Mouse (Mus musculus) G1E (cell line): ENCODE data around the gene Kri1. TPM values are rescaled to one million over a fixed set of nuclear protein-coding genes. Genes with fewer than 3 reads are reported as not detected.

ENCODE experiments used
- ATAC-seq: 2 replicates; pipeline ENCODE4 v1.8.0; 2016; ENCODE audit warnings: mild to moderate bottlenecking; ENCODE audit not compliant: insufficient number of reproducible peaks, poor library complexity, low FRiP score, severe bottlenecking; ENCODE audit errors: extremely low read depth
- DNase-seq: peaks from one replicate; pipeline ENCODE4 v3.0.0; 2012; ENCODE audit warnings: low spot score
- H3K27me3 ChIP-seq: 2 replicates; pipeline ENCODE4 v1.6.1; 2012; ENCODE audit warnings: mild to moderate bottlenecking, low read length, inconsistent platforms; ENCODE audit not compliant: insufficient read depth
- H3K36me3 ChIP-seq: replicated peaks from 2 replicates; pipeline ENCODE3; 2012; ENCODE audit warnings: mild to moderate bottlenecking, inconsistent platforms
- H3K4me1 ChIP-seq: 2 replicates; pipeline ENCODE4 v1.6.1; 2012; ENCODE audit warnings: low read depth, low read length, inconsistent platforms, mixed read lengths; ENCODE audit not compliant: insufficient read depth
- H3K4me3 ChIP-seq: 2 replicates; pipeline ENCODE4 v1.5.1; 2012; ENCODE audit warnings: low read depth, mild to moderate bottlenecking, inconsistent platforms, low read length, moderate library complexity, mixed read lengths
- H3K9me3 ChIP-seq: replicated peaks from 2 replicates; pipeline ENCODE4 v1.6.1; 2012; ENCODE audit warnings: inconsistent platforms
- CTCF ChIP-seq: IDR thresholded peaks from 2 replicates; pipeline ENCODE4 v1.5.1; 2012; ENCODE audit warnings: low read depth, low read length, inconsistent platforms, mixed read lengths
- GATA1 ChIP-seq: IDR thresholded peaks from 2 replicates; pipeline ENCODE4 v1.6.1; 2012; ENCODE audit warnings: borderline replicate concordance, low read length, inconsistent platforms, mixed read lengths
- GATA2 ChIP-seq: IDR thresholded peaks from 2 replicates; pipeline ENCODE4 v1.6.1; 2012; ENCODE audit warnings: low read depth, low read length, inconsistent platforms, borderline replicate concordance
- POLR2AphosphoS5 ChIP-seq: IDR thresholded peaks from 2 replicates; pipeline ENCODE4 v1.6.1; 2012; ENCODE audit warnings: low read depth, low read length, inconsistent platforms; ENCODE audit not compliant: insufficient replicate concordance
- TAL1 ChIP-seq: conservative IDR thresholded peaks from 2 replicates; pipeline ENCODE4 v1.6.1; 2012; ENCODE audit warnings: low read depth, low read length, inconsistent platforms, mixed read lengths
- polyA plus RNA-seq: library from polyadenylated mRNA; stranded (reverse); fragments of >175 nt; gene quantifications from 2 replicates; pipeline ENCODE4 v1.2.3, GENCODE M21; 2012
- total RNA-seq, 2 experiments: library from RNA; stranded (forward) in 1 of 2; stranded (reverse) in 1 of 2; fragments of 200-1000 nt in 1 of 2; fragments of >200 nt in 1 of 2; fragmentation: Nextera tagmentation in 1 of 2; gene quantifications; 2 replicates each; pipeline ENCODE4 v1.2.3; 2014 to 2017

Kri1 gene
- total and polyA plus RNA-seq, 3 experiments: 45.4 to 89.3 (median 56.6) TPM

DNA sequence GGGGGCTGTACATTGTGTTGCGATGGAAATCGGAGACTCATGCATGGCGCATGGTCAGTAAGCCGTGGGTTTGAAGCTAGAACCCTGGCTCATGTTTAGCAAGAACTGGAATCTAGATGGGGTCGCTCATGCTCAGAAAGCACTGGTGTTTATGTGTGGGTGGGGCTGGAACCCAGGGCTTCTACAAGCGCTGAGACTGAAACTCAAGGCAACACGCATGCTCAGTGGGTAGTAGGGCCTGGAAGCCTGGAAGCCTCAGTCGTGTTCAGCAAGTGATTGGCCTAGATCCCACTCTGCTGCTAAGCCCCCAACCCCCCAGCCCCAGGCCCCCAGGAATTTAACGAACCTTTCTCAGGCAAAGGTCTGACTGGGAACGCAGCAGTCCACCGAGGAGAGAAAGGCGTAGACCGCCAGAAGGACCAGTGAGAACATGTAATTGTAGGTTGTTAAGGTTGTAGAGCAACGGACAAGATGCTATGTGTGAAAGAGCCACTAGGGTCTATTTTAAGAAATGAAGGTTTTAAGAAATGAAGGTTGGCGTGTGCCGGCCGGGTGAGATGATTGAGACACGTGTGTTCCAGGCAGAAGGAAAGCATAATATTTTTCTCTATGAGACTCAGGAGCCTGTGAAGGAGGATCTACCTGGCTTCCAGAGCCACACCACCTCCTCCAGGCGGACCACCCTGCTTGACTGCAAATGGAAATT lies 34.6 kb upstream of the Kri1 start:
- Histone ChIP-seq H3K9me3 (no peaks in the 10 kb centered on the region; the same call in 1 of the 2 replicates), H3K4me3 (no peak overlapping the region), H3K4me1 (peaks cover 51% of the 10 kb centered on the region), H3K27me3 (no peaks in the 10 kb centered on the region), H3K36me3 (peaks cover 27% of the 10 kb centered on the region)
- TF ChIP-seq TAL1: no peak
- TF ChIP-seq POLR2AphosphoS5: no peak
- no peak for TF ChIP-seq CTCF
- TF ChIP-seq GATA2: no peak
- TF ChIP-seq GATA1: no peak
- DNase-seq (no peak), ATAC-seq (no peak)

DNA sequence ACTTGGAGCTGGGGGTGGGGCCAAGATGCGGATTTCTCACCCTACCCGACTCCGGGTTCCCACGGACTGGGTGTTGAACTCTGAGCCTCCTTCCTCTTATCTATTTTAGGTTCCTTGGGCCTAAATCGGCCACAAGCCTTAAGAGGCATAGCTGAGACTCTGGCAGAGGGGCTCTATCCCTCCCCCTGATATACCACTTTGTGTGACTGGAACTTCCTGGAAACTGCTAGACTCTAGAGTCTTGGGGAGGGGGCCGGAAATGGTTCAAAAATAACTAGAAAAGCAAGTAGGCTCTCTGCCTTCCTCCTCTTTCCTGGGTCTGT lies 33.7 kb upstream of the Kri1 start:
- ATAC-seq: peak; percentile 22; the same call in 1 of the 2 replicates
- H3K4me3 ChIP-seq: peak overlapping the region; percentile 82
- no peaks in the 10 kb centered on the region; the same call in 1 of the 2 replicates for H3K9me3 ChIP-seq
- peaks cover 45% of the 10 kb centered on the region for H3K4me1 ChIP-seq
- TF ChIP-seq POLR2AphosphoS5 (no peak), GATA2 (no peak), CTCF (no peak), GATA1 (no peak), TAL1 (no peak)
- peaks cover 25% of the 10 kb centered on the region for H3K36me3 ChIP-seq
- peak; percentile 47 for DNase-seq
- H3K27me3 ChIP-seq: no peaks in the 10 kb centered on the region

DNA sequence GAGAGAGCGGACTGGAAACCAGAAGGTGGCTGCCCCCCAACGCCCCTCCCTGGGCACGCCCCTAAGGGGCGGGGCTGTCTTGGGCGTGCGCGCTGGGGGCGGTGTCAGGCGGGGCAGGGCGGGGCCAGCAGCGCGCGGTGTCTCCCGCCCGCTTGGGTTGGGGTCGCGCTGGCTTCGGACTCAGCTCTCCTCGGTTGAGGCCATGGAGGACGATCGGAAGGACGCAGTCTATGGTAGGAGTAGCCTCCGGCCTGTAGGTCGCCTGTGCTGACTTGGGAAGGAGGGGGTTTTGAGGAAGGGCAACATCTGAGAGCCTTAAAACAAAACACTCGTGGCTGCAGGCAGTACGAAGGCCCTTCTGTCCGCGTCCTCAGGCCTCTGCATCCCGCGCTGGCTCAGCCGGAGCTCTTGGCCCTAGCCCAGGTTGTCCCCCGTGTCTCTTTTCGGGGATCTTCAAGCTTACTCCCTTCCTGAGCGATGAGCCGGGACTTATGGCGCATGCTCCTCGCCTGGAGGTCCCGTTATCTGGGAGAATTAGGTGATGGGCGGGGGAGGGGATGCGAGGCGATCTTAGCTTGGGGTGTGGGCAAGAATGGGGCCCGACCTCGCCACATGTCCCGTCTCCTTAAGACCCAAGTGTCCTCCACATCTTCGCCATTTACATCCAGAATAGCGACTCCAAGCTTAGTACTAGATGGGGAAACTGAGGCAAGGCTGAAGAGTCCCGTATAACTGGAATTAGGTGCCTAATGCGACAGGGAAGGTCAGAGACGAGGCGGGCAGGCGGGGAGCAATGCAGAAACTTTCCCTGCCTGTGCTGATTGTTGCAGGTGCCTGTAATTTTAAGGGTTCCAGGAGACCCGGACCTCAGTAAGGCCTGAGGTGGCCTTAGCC lies 33.1 kb upstream of the Kri1 start, which contains the start of gene Slc44a2:
Gene Slc44a2 (plus strand): TSS at position 80 of the 894 bp plus-strand sequence.
- TF ChIP-seq GATA2 (no peak), TAL1 (no peak), CTCF (no peak), POLR2AphosphoS5 (no peak), GATA1 (no peak)
- Histone ChIP-seq H3K9me3 (no peaks in the 10 kb centered on the region; the same call in 1 of the 2 replicates), H3K36me3 (peaks cover 22% of the 10 kb centered on the region), H3K4me1 (peaks cover 44% of the 10 kb centered on the region), H3K27me3 (no peaks in the 10 kb centered on the region), H3K4me3 (peak within 1 kb of the TSS; percentile 82)
- ATAC-seq: peak; percentile 69
- DNase-seq: peak; percentile 76

DNA sequence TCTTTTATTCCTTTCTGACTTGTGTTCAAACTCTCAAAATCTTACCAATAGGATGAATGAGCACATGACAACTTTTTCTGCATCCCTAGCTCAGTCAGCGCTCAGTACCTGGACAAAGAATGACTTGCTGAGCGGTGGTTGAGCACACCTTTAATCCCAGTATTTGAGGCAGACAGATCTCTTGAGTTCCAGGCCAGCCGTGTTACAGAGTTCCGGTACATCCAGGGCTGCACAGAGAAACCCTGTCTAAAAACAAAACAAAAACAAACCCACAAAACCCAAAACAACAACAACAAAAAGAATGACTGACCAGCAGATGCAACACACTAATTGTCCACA lies 32.5 kb upstream of the Kri1 start:
- H3K9me3 ChIP-seq: no peaks in the 10 kb centered on the region; the same call in 1 of the 2 replicates
- no peak for ATAC-seq
- H3K4me1 ChIP-seq: peaks cover 44% of the 10 kb centered on the region
- H3K36me3 ChIP-seq: peaks cover 16% of the 10 kb centered on the region
- H3K27me3 ChIP-seq: no peaks in the 10 kb centered on the region
- no peak for DNase-seq
- no peak for TF ChIP-seq CTCF
- no peak for TF ChIP-seq TAL1
- TF ChIP-seq POLR2AphosphoS5: no peak
- TF ChIP-seq GATA2: no peak
- no peak for TF ChIP-seq GATA1
- H3K4me3 ChIP-seq: peak overlapping the region; percentile 82

DNA sequence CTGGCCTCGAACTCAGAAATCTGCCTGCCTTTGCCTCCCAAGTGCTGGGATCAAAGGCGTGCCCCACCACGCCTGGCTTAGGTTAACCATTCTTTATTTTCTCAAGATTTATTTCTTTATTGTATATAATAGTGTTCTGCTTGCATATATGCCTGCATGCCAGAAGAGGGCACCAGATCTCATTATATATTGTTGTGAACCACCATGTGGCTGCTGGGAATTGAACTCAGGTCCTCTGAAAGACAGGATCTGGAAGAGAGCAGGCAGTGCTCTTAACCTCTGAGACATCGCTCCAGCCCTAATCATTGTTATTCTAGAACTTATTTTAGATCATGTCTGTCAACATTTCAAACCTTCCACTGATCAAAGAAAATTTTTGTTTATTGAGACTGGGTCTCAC lies 31.7 kb upstream of the Kri1 start:
- ATAC-seq (no peak), DNase-seq (no peak)
- H3K4me1 ChIP-seq: peaks cover 49% of the 10 kb centered on the region
- TF ChIP-seq GATA2: no peak
- no peak for TF ChIP-seq POLR2AphosphoS5
- TF ChIP-seq GATA1: no peak
- no peak for TF ChIP-seq CTCF
- TF ChIP-seq TAL1: no peak
- H3K36me3 ChIP-seq: peaks cover 10% of the 10 kb centered on the region
- no peaks in the 10 kb centered on the region; the same call in 1 of the 2 replicates for H3K9me3 ChIP-seq
- no peaks in the 10 kb centered on the region for H3K27me3 ChIP-seq
- no peak overlapping the region for H3K4me3 ChIP-seq

DNA sequence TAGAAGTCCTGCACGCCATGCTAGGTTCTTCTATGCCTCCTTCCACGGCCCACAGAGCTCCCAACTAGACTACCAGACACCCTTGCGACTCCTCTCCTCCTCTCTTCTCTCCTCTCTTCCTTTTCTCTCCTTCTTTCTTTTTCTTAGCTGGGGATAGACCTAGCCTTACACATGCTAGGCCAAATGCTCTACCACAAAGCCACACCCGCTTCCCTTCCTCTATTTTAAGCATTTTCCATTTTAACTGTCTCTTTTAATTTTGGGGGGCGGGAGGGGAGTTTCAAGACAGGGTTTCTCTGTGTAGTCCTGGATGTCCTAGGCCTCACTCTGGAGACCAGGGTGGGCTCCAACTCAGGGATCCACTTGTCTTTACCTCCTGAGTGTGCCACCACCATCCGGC lies 31.0 kb upstream of the Kri1 start:
- Histone ChIP-seq H3K27me3 (no peaks in the 10 kb centered on the region), H3K9me3 (no peaks in the 10 kb centered on the region; the same call in 1 of the 2 replicates), H3K36me3 (peaks cover 5% of the 10 kb centered on the region), H3K4me3 (no peak overlapping the region), H3K4me1 (peaks cover 47% of the 10 kb centered on the region)
- DNase-seq: no peak
- ATAC-seq: no peak
- no peak for TF ChIP-seq CTCF
- no peak for TF ChIP-seq POLR2AphosphoS5
- no peak for TF ChIP-seq TAL1
- TF ChIP-seq GATA1: no peak
- no peak for TF ChIP-seq GATA2
